Mouse (Mus musculus) megakaryocyte, embryonic 14.5 days (primary cell): Measurements from ENCODE around the gene Phactr3.

ENCODE experiments used
- FLI1 ChIP-seq: IDR thresholded peaks from 2 replicates; pipeline ENCODE4 v1.6.1; 2012; ENCODE audit warnings: low read length, inconsistent platforms, mixed read lengths
- GATA1 ChIP-seq: IDR thresholded peaks from 3 replicates; pipeline ENCODE4 v1.6.1; 2012; ENCODE audit warnings: mixed read lengths, low read length, inconsistent platforms, borderline replicate concordance

GRCm38 (mm10) chr2:178155917-178156282, 37.1 kb downstream of the Phactr3 start:
- no peak for TF ChIP-seq GATA1
- TF ChIP-seq FLI1 = no peak
